Mouse (Mus musculus): ENCODE data around the gene Fcgrt.

DNA sequence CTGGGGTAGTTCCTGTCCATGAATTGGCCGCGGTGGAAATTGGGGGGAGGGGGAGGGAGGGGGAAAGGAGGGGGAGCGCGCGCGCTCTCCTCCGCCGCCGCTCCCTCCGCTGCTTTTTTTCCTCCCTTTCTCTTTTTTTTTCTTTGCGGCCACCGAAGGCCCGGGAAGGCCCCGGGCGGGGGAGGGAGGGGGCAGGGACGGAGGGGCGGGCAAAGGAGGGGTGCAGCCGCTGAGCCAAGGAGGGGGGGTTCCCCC, 50.9 kb downstream of the Fcgrt start, which contains the start of gene Prr12:
- no peak for TF ChIP-seq POLR2A (IDR thresholded peaks at IDR 0.05; ENCODE audit: insufficient read length, low read depth)
- TF ChIP-seq USF1 (IDR thresholded peaks at IDR 0.05; ENCODE audit: low read depth) = no peak
- TF ChIP-seq MYOD1 (IDR thresholded peaks at IDR 0.05; ENCODE audit: control insufficient read depth in 1 of 3, insufficient read length in 2 of 3, low read depth in 2 of 3) = no peak
- TF ChIP-seq POLR2AphosphoS2 (IDR thresholded peaks at IDR 0.05; ENCODE audit: insufficient read length, low read depth) = no peak
- no peak for TF ChIP-seq TCF12 (IDR thresholded peaks at IDR 0.05; ENCODE audit: insufficient read depth, poor library complexity, severe bottlenecking)
- no peak for TF ChIP-seq MYOG (IDR thresholded peaks at IDR 0.05; ENCODE audit: control insufficient read depth in 1 of 3, insufficient read depth in 1 of 3, insufficient read length in 2 of 3, low read depth in 2 of 3)
- TF ChIP-seq SRF (IDR thresholded peaks at IDR 0.05; ENCODE audit: control insufficient read depth, insufficient read length, low read depth) = no peak
- no peak for TF ChIP-seq MAX (IDR thresholded peaks at IDR 0.05; ENCODE audit: low read depth)
- no peak for TF ChIP-seq E2F4 (IDR thresholded peaks at IDR 0.05; ENCODE audit: insufficient read depth)
- no peak for TF ChIP-seq CEBPB (IDR thresholded peaks at IDR 0.05; ENCODE audit: insufficient read depth, poor library complexity, severe bottlenecking)
- no peak for TF ChIP-seq TCF3 (IDR thresholded peaks at IDR 0.05; ENCODE audit: insufficient read length, low read depth)
- TF ChIP-seq REST (IDR thresholded peaks at IDR 0.05; ENCODE audit: insufficient read depth, insufficient read length) = no peak
